Mouse (Mus musculus) myocyte (in vitro differentiated cells): ENCODE data around the gene Avpr2.

Source experiments
- CEBPB ChIP-seq: IDR thresholded peaks from 2 replicates; pipeline ENCODE4 v1.6.1; 2011; ENCODE audit warnings: mild to moderate bottlenecking, moderate library complexity; ENCODE audit not compliant: poor library complexity, insufficient read depth, severe bottlenecking
- E2F4 ChIP-seq: IDR thresholded peaks from one replicate; pipeline ENCODE4 v1.6.1; 2011; ENCODE audit warnings: mild to moderate bottlenecking, control low read depth, moderate library complexity; ENCODE audit not compliant: insufficient read depth
- MYOD1 ChIP-seq, 3 experiments: IDR thresholded peaks; one replicate each; pipeline ENCODE4 v1.6.1; 2011; ENCODE audit warnings: control low read depth in 2 of 3, low read depth in 2 of 3, mild to moderate bottlenecking in 2 of 3, moderate library complexity in 1 of 3; ENCODE audit not compliant: insufficient read length in 2 of 3, control insufficient read depth in 1 of 3
- MYOG ChIP-seq, 3 experiments: IDR thresholded peaks; one replicate each; pipeline ENCODE4 v1.6.1; 2011; ENCODE audit warnings: control low read depth in 2 of 3, low read depth in 2 of 3, mild to moderate bottlenecking in 2 of 3; ENCODE audit not compliant: insufficient read length in 2 of 3, control insufficient read depth in 1 of 3, insufficient read depth in 1 of 3
- POLR2A ChIP-seq: IDR thresholded peaks from one replicate; pipeline ENCODE4 v1.6.1; 2011; ENCODE audit warnings: low read depth, mild to moderate bottlenecking, control low read depth, moderate library complexity; ENCODE audit not compliant: insufficient read length
- POLR2AphosphoS2 ChIP-seq: IDR thresholded peaks from one replicate; pipeline ENCODE4 v1.6.1; 2011; ENCODE audit warnings: low read depth, control low read depth; ENCODE audit not compliant: insufficient read length
- SRF ChIP-seq: IDR thresholded peaks from one replicate; pipeline ENCODE4 v1.6.1; 2011; ENCODE audit warnings: low read depth; ENCODE audit not compliant: control insufficient read depth, insufficient read length
- TCF12 ChIP-seq: IDR thresholded peaks from one replicate; pipeline ENCODE4 v1.6.1; 2011; ENCODE audit warnings: mild to moderate bottlenecking, control low read depth; ENCODE audit not compliant: poor library complexity, insufficient read depth, severe bottlenecking
- TCF3 ChIP-seq: IDR thresholded peaks from one replicate; pipeline ENCODE4 v1.6.1; 2011; ENCODE audit warnings: low read depth, control low read depth; ENCODE audit not compliant: insufficient read length
- USF1 ChIP-seq: IDR thresholded peaks from one replicate; pipeline ENCODE4 v1.6.1; 2011; ENCODE audit warnings: low read depth, mild to moderate bottlenecking, control low read depth, moderate library complexity

DNA sequence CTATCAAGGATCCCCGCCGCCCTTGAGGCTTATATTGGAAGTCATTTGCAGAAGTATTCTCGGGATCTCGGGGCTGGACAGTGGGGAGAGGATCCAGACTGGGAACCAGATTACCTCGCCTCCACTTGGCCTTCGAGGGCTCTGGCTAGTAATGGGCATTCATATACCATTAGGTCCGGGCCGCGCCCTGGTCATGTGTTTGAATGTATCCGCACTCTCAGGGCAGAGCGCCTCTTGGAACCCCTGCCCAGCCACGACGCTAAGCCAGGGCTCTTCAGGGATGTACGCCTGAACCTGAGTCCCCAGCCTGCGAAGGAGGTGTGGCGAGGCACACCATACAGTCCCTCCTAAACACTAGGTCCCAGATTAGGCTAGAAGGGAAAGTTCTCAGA is 10.9 kb upstream of the Avpr2 start:
- TF ChIP-seq MYOG (IDR thresholded peaks at IDR 0.05; ENCODE audit: control insufficient read depth in 1 of 3, insufficient read depth in 1 of 3, insufficient read length in 2 of 3, low read depth in 2 of 3), result no peak
- no peak for TF ChIP-seq POLR2A
- no peak for TF ChIP-seq SRF
- no peak for TF ChIP-seq POLR2AphosphoS2
- TF ChIP-seq USF1, result no peak
- no peak for TF ChIP-seq E2F4
- no peak for TF ChIP-seq MYOD1 (IDR thresholded peaks at IDR 0.05; ENCODE audit: control insufficient read depth in 1 of 3, insufficient read length in 2 of 3, low read depth in 2 of 3)
- TF ChIP-seq CEBPB, result no peak
- no peak for TF ChIP-seq TCF12
- TF ChIP-seq TCF3, result no peak
